Mouse (Mus musculus) myocyte (in vitro differentiated cells): Measurements from ENCODE around the gene Veph1. TPM values are rescaled to one million over a fixed set of nuclear protein-coding genes. Genes with fewer than 3 reads are reported as not detected.

Experiments used
- H3K27me3 ChIP-seq: one replicate; pipeline ENCODE4 v1.6.1; 2011; ENCODE audit not compliant: control insufficient read depth, insufficient read depth, insufficient read length
- H3K36me3 ChIP-seq: one replicate; pipeline ENCODE4 v1.6.1; 2011; ENCODE audit not compliant: control insufficient read depth, insufficient read depth
- H3K4me2 ChIP-seq: one replicate; pipeline ENCODE4 v1.6.1; 2011; ENCODE audit warnings: low read depth, control low read depth
- H3K4me3 ChIP-seq: one replicate; pipeline ENCODE4 v1.5.1; 2011; ENCODE audit warnings: mild to moderate bottlenecking, control low read depth, moderate library complexity
- H3K79me2 ChIP-seq: one replicate; pipeline ENCODE4 v1.6.1; 2011; ENCODE audit not compliant: control insufficient read depth, insufficient read depth
- H3ac ChIP-seq: one replicate; pipeline ENCODE4 v1.6.1; 2011; ENCODE audit not compliant: control insufficient read depth, insufficient read length
- CEBPB ChIP-seq: IDR thresholded peaks from 2 replicates; pipeline ENCODE4 v1.6.1; 2011; ENCODE audit warnings: mild to moderate bottlenecking, moderate library complexity; ENCODE audit not compliant: poor library complexity, insufficient read depth, severe bottlenecking
- E2F4 ChIP-seq: IDR thresholded peaks from one replicate; pipeline ENCODE4 v1.6.1; 2011; ENCODE audit warnings: mild to moderate bottlenecking, control low read depth, moderate library complexity; ENCODE audit not compliant: insufficient read depth
- MAX ChIP-seq: IDR thresholded peaks from one replicate; pipeline ENCODE4 v1.6.1; 2011; ENCODE audit warnings: low read depth, mild to moderate bottlenecking, control low read depth
- MYOD1 ChIP-seq, 3 experiments: IDR thresholded peaks; one replicate each; pipeline ENCODE4 v1.6.1; 2011; ENCODE audit warnings: control low read depth in 2 of 3, low read depth in 2 of 3, mild to moderate bottlenecking in 2 of 3, moderate library complexity in 1 of 3; ENCODE audit not compliant: insufficient read length in 2 of 3, control insufficient read depth in 1 of 3
- MYOG ChIP-seq, 3 experiments: IDR thresholded peaks; one replicate each; pipeline ENCODE4 v1.6.1; 2011; ENCODE audit warnings: control low read depth in 2 of 3, low read depth in 2 of 3, mild to moderate bottlenecking in 2 of 3; ENCODE audit not compliant: insufficient read length in 2 of 3, control insufficient read depth in 1 of 3, insufficient read depth in 1 of 3
- POLR2A ChIP-seq: IDR thresholded peaks from one replicate; pipeline ENCODE4 v1.6.1; 2011; ENCODE audit warnings: low read depth, mild to moderate bottlenecking, control low read depth, moderate library complexity; ENCODE audit not compliant: insufficient read length
- POLR2AphosphoS2 ChIP-seq: IDR thresholded peaks from one replicate; pipeline ENCODE4 v1.6.1; 2011; ENCODE audit warnings: low read depth, control low read depth; ENCODE audit not compliant: insufficient read length
- REST ChIP-seq: IDR thresholded peaks from one replicate; pipeline ENCODE4 v1.6.1; 2011; ENCODE audit warnings: mild to moderate bottlenecking, control low read depth, moderate library complexity; ENCODE audit not compliant: insufficient read depth, insufficient read length
- SRF ChIP-seq: IDR thresholded peaks from one replicate; pipeline ENCODE4 v1.6.1; 2011; ENCODE audit warnings: low read depth; ENCODE audit not compliant: control insufficient read depth, insufficient read length
- TCF12 ChIP-seq: IDR thresholded peaks from one replicate; pipeline ENCODE4 v1.6.1; 2011; ENCODE audit warnings: mild to moderate bottlenecking, control low read depth; ENCODE audit not compliant: poor library complexity, insufficient read depth, severe bottlenecking
- TCF3 ChIP-seq: IDR thresholded peaks from one replicate; pipeline ENCODE4 v1.6.1; 2011; ENCODE audit warnings: low read depth, control low read depth; ENCODE audit not compliant: insufficient read length
- USF1 ChIP-seq: IDR thresholded peaks from one replicate; pipeline ENCODE4 v1.6.1; 2011; ENCODE audit warnings: low read depth, mild to moderate bottlenecking, control low read depth, moderate library complexity
- polyA plus RNA-seq: library from polyadenylated mRNA; unstranded; fragments of >200 nt; fragmentation: generic; extraction: Trizol; gene quantifications from one replicate; pipeline ENCODE4 v1.2.1, GENCODE M21; 2012; ENCODE audit warnings: missing spikeins

Gene Veph1
- polyA plus RNA-seq, 1 experiment: not detected

- H3K4me2 ChIP-seq: no peak overlapping the region
- no peak overlapping the region for H3ac ChIP-seq
- H3K79me2 ChIP-seq: no peaks in the 10 kb centered on the region
- TF ChIP-seq E2F4: no peak
- TF ChIP-seq TCF3: no peak
- no peak for TF ChIP-seq MYOG (IDR thresholded peaks at IDR 0.05; ENCODE audit: control insufficient read depth in 1 of 3, insufficient read depth in 1 of 3, insufficient read length in 2 of 3, low read depth in 2 of 3)
- TF ChIP-seq MAX: no peak
- TF ChIP-seq USF1: no peak
- no peak for TF ChIP-seq REST
- no peak for TF ChIP-seq POLR2A
- no peak for TF ChIP-seq POLR2AphosphoS2
- no peak for TF ChIP-seq TCF12
- TF ChIP-seq MYOD1 (IDR thresholded peaks at IDR 0.05; ENCODE audit: control insufficient read depth in 1 of 3, insufficient read length in 2 of 3, low read depth in 2 of 3): no peak
- no peak for TF ChIP-seq CEBPB
- TF ChIP-seq SRF: no peak
- no peak overlapping the region for H3K4me3 ChIP-seq
- H3K36me3 ChIP-seq: no peaks in the 10 kb centered on the region
- H3K27me3 ChIP-seq: no peaks in the 10 kb centered on the region
Measured at GRCm38 (mm10) chr3:66330896-66331579, 34.4 kb upstream of the Veph1 start.

GRCm38 (mm10) chr3:66325962-66326834 lies 29.6 kb upstream of the Veph1 start:
- H3K4me3 ChIP-seq: no peak overlapping the region
- TF ChIP-seq POLR2A (no peak), MYOD1 (IDR thresholded peaks at IDR 0.05; ENCODE audit: control insufficient read depth in 1 of 3, insufficient read length in 2 of 3, low read depth in 2 of 3) (no peak), TCF3 (no peak), E2F4 (no peak), MYOG (IDR thresholded peaks at IDR 0.05; ENCODE audit: control insufficient read depth in 1 of 3, insufficient read depth in 1 of 3, insufficient read length in 2 of 3, low read depth in 2 of 3) (no peak), TCF12 (no peak), CEBPB (no peak)
- H3K36me3 ChIP-seq: no peaks in the 10 kb centered on the region
- no peaks in the 10 kb centered on the region for H3K79me2 ChIP-seq
- H3ac ChIP-seq: no peak overlapping the region
- no peaks in the 10 kb centered on the region for H3K27me3 ChIP-seq
- H3K4me2 ChIP-seq: no peak overlapping the region

GRCm38 (mm10) chr3:66325486-66325951 lies 28.9 kb upstream of the Veph1 start:
- Histone ChIP-seq H3K4me3 (no peak overlapping the region), H3ac (no peak overlapping the region), H3K4me2 (no peak overlapping the region), H3K27me3 (no peaks in the 10 kb centered on the region), H3K79me2 (no peaks in the 10 kb centered on the region), H3K36me3 (no peaks in the 10 kb centered on the region)
- no peak for TF ChIP-seq USF1
- TF ChIP-seq MYOD1 (IDR thresholded peaks at IDR 0.05; ENCODE audit: control insufficient read depth in 1 of 3, insufficient read length in 2 of 3, low read depth in 2 of 3): no peak
- no peak for TF ChIP-seq POLR2A
- no peak for TF ChIP-seq POLR2AphosphoS2
- no peak for TF ChIP-seq REST
- no peak for TF ChIP-seq SRF
- no peak for TF ChIP-seq TCF12
- TF ChIP-seq MYOG (IDR thresholded peaks at IDR 0.05; ENCODE audit: control insufficient read depth in 1 of 3, insufficient read depth in 1 of 3, insufficient read length in 2 of 3, low read depth in 2 of 3): no peak
- TF ChIP-seq E2F4: no peak
- no peak for TF ChIP-seq TCF3
- TF ChIP-seq MAX: no peak
- no peak for TF ChIP-seq CEBPB

GRCm38 (mm10) chr3:66314793-66315715 lies 18.4 kb upstream of the Veph1 start:
- no peak overlapping the region for H3ac ChIP-seq
- H3K79me2 ChIP-seq: no peaks in the 10 kb centered on the region
- TF ChIP-seq POLR2A (no peak), SRF (no peak), MYOG (IDR thresholded peaks at IDR 0.05; ENCODE audit: control insufficient read depth in 1 of 3, insufficient read depth in 1 of 3, insufficient read length in 2 of 3, low read depth in 2 of 3) (no peak), CEBPB (no peak), REST (no peak), E2F4 (no peak), USF1 (no peak), MAX (no peak), POLR2AphosphoS2 (no peak), MYOD1 (IDR thresholded peaks at IDR 0.05; ENCODE audit: control insufficient read depth in 1 of 3, insufficient read length in 2 of 3, low read depth in 2 of 3) (no peak), TCF3 (no peak), TCF12 (no peak)
- no peaks in the 10 kb centered on the region for H3K36me3 ChIP-seq
- no peak overlapping the region for H3K4me3 ChIP-seq
- H3K4me2 ChIP-seq: no peak overlapping the region
- no peaks in the 10 kb centered on the region for H3K27me3 ChIP-seq
